Mouse (Mus musculus) inflammation-experienced regulatory T-cells, adult 6 months (primary cell): ENCODE results near the gene Ecel1. TPM values are rescaled to one million over a fixed set of nuclear protein-coding genes. Genes with fewer than 3 reads are reported as not detected.
A peak's percentile ranks its signal among the peaks of the same experiment; 100 is the strongest.

Experiments
- ATAC-seq: one replicate; pipeline ENCODE4 v1.8.0; 2017
- polyA plus RNA-seq, 3 experiments: library from polyadenylated mRNA; unstranded; fragments of 100-300 nt; shearing (Covaris generic); gene quantifications; one replicate each; pipeline ENCODE4 v1.2.1; 2017

Gene Ecel1
- polyA plus RNA-seq: under 1 TPM in 2 of 3 experiments, not detected in 1; 0.77 to 0.88 TPM

GRCm38 (mm10) chr1:87156199-87156587 lies at the start of gene Ecel1:
Gene Ecel1 (minus strand): TSS chr1:87156521.
- ATAC-seq: no peak

- no peak for ATAC-seq
Observed at GRCm38 (mm10) chr1:87205502-87205901, 49.2 kb upstream of the Ecel1 start.

GRCm38 (mm10) chr1:87205038-87205437 lies 48.7 kb upstream of the Ecel1 start:
- no peak for ATAC-seq

- no peak for ATAC-seq
Observed at GRCm38 (mm10) chr1:87204465-87204864, 48.1 kb upstream of the Ecel1 start, which contains the start of gene Chrng. Gene Chrng (plus strand): TSS chr1:87204657.

GRCm38 (mm10) chr1:87203779-87204178 lies 47.5 kb upstream of the Ecel1 start:
- ATAC-seq: no peak

- ATAC-seq: no peak
Observed at GRCm38 (mm10) chr1:87201848-87202247, 45.5 kb upstream of the Ecel1 start.

- ATAC-seq: no peak
Observed at GRCm38 (mm10) chr1:87200811-87201210, 44.5 kb upstream of the Ecel1 start.

- no peak for ATAC-seq
Observed at GRCm38 (mm10) chr1:87198119-87199065, 42.1 kb upstream of the Ecel1 start.

GRCm38 (mm10) chr1:87197296-87197695 lies 41.0 kb upstream of the Ecel1 start:
- no peak for ATAC-seq

- no peak for ATAC-seq
Observed at GRCm38 (mm10) chr1:87190429-87190828, 34.1 kb upstream of the Ecel1 start, which contains the start of gene Chrnd. Gene Chrnd (plus strand): TSS chr1:87190607.

GRCm38 (mm10) chr1:87187037-87187355 lies 30.7 kb upstream of the Ecel1 start:
- peak; percentile 49 for ATAC-seq

- ATAC-seq: no peak
Observed at GRCm38 (mm10) chr1:87186261-87187036, 30.1 kb upstream of the Ecel1 start.

- no peak for ATAC-seq
Observed at GRCm38 (mm10) chr1:87185526-87185925, 29.2 kb upstream of the Ecel1 start.

- ATAC-seq: peak; percentile 49
Observed at GRCm38 (mm10) chr1:87184751-87185139, 28.4 kb upstream of the Ecel1 start.

GRCm38 (mm10) chr1:87183998-87184750 lies 27.9 kb upstream of the Ecel1 start:
- ATAC-seq: no peak

GRCm38 (mm10) chr1:87183013-87183412 lies 26.7 kb upstream of the Ecel1 start, which contains the start of gene Prss56:
Gene Prss56 (plus strand): TSS chr1:87183313.
- ATAC-seq: no peak

GRCm38 (mm10) chr1:87180896-87181295 lies 24.6 kb upstream of the Ecel1 start:
- peak; percentile 84 for ATAC-seq

- ATAC-seq: no peak
Observed at GRCm38 (mm10) chr1:87175852-87176292, 19.6 kb upstream of the Ecel1 start.

- peak; percentile 50 for ATAC-seq
Observed at GRCm38 (mm10) chr1:87174006-87174955, 18.0 kb upstream of the Ecel1 start.

GRCm38 (mm10) chr1:87172316-87172715 lies 16.0 kb upstream of the Ecel1 start:
- no peak for ATAC-seq

GRCm38 (mm10) chr1:87171312-87171711 lies 15.0 kb upstream of the Ecel1 start:
- ATAC-seq: no peak
